Mouse (Mus musculus) liver, embryonic 13.5 days (tissue): ENCODE measurements at regions not wholly inside any gene's neighbourhood (a gene's known extent, or its start where the extent isn't known, plus 50 kb on each side); places are given as distances from the start of the nearest gene placed in this dataset.
"Not testable (repeated sequence)": the region's sequence is repeated elsewhere in the genome, so short reads cannot be mapped to it uniquely, and the experiment has no call there.

ENCODE experiments used
- ATAC-seq: fragments of 200-750 bp; cut with Nextera tagmentation; 2 replicates; pipeline ENCODE4 v1.8.0; 2017; ENCODE audit warnings: low read depth, mild to moderate bottlenecking, moderate number of reproducible peaks, moderate library complexity
- DNase-seq: peaks from one replicate; pipeline ENCODE4 v3.0.0; 2022
- H3K27ac ChIP-seq: fragments of 300-500 bp; sonication (generic); 2 replicates; pipeline ENCODE4 v1.5.1; 2015; ENCODE audit warnings: moderate library complexity, mild to moderate bottlenecking, inconsistent platforms
- H3K27me3 ChIP-seq: fragments of 300-500 bp; sonication (generic); 2 replicates; pipeline ENCODE4 v1.6.1; 2015; ENCODE audit warnings: mild to moderate bottlenecking, inconsistent platforms
- H3K36me3 ChIP-seq: fragments of 300-500 bp; sonication (generic); 2 replicates; pipeline ENCODE4 v1.6.1; 2015; ENCODE audit warnings: mild to moderate bottlenecking, inconsistent platforms
- H3K4me1 ChIP-seq: fragments of 300-500 bp; sonication (generic); replicated peaks from 2 replicates; pipeline ENCODE4 v1.6.1; 2015; ENCODE audit warnings: inconsistent platforms
- H3K4me2 ChIP-seq: fragments of 300-500 bp; sonication (generic); 2 replicates; pipeline ENCODE4 v1.6.1; 2015; ENCODE audit warnings: inconsistent platforms, mild to moderate bottlenecking, moderate library complexity
- H3K4me3 ChIP-seq: fragments of 300-500 bp; sonication (generic); replicated peaks from 2 replicates; pipeline ENCODE4 v1.5.1; 2015; ENCODE audit warnings: mild to moderate bottlenecking, inconsistent platforms
- H3K9ac ChIP-seq: fragments of 300-500 bp; sonication (generic); 2 replicates; pipeline ENCODE4 v1.6.1; 2015; ENCODE audit warnings: mild to moderate bottlenecking, inconsistent platforms
- H3K9me3 ChIP-seq: fragments of 300-500 bp; sonication (generic); replicated peaks from 2 replicates; pipeline ENCODE4 v1.6.1; 2016; ENCODE audit warnings: inconsistent platforms
- WGBS: fragments of 180-500 bp; shearing (Covaris S2); methylation state at CpG from one replicate; pipeline ENCODE4 v1.1.7; 2015; ENCODE audit not compliant: insufficient replicate concordance; 5-methylcytosine and 5-hydroxymethylcytosine counted together

- no peaks in the 10 kb centered on the region for H3K27me3 ChIP-seq
- no peak overlapping the region for H3K27ac ChIP-seq
- WGBS: 77% methylated on average over 14 of the region's 14 CpGs
- no peaks in the 10 kb centered on the region for H3K9me3 ChIP-seq
- no peaks in the 10 kb centered on the region for H3K36me3 ChIP-seq
- H3K4me2 ChIP-seq: no peak overlapping the region
- no peak overlapping the region for H3K9ac ChIP-seq
- DNase-seq (no peak), ATAC-seq (no peak)
- H3K4me1 ChIP-seq: no peaks in the 10 kb centered on the region
- no peak overlapping the region for H3K4me3 ChIP-seq
Observed at GRCm38 (mm10) chr13:97331072-97331471, 90.2 kb downstream of the Enc1 start.

GRCm38 (mm10) chr13:97321307-97321706, 80.4 kb downstream of the Enc1 start:
- not testable (repeated sequence) for DNase-seq, H3K27ac ChIP-seq, H3K4me3 ChIP-seq, ATAC-seq, H3K9me3 ChIP-seq, H3K4me1 ChIP-seq, H3K36me3 ChIP-seq, H3K4me2 ChIP-seq, H3K9ac ChIP-seq, H3K27me3 ChIP-seq
- 51% methylated on average over 4 of the region's 4 CpGs for WGBS

GRCm38 (mm10) chr13:97320756-97321155, 79.9 kb downstream of the Enc1 start:
- WGBS: 26% methylated on average over 3 of the region's 4 CpGs
- H3K9me3 ChIP-seq: no peaks in the 10 kb centered on the region
- H3K9ac ChIP-seq: no peak overlapping the region
- no peak overlapping the region for H3K4me3 ChIP-seq
- ATAC-seq (no peak), DNase-seq (no peak)
- no peak overlapping the region for H3K4me2 ChIP-seq
- no peaks in the 10 kb centered on the region for H3K27me3 ChIP-seq
- no peak overlapping the region for H3K27ac ChIP-seq
- 0 out of 2 replicates have a peak, but pooled peaks cover 4% of the 10 kb centered on the region for H3K4me1 ChIP-seq
- H3K36me3 ChIP-seq: no peaks in the 10 kb centered on the region

GRCm38 (mm10) chr13:97320298-97320697, 79.4 kb downstream of the Enc1 start:
- no peak overlapping the region for H3K4me2 ChIP-seq

GRCm38 (mm10) chr13:97317633-97318032, 76.7 kb downstream of the Enc1 start:
- H3K27ac ChIP-seq: no peak overlapping the region
- H3K9ac ChIP-seq: no peak overlapping the region
- ATAC-seq (no peak), DNase-seq (no peak)
- 28% methylated on average over 3 of the region's 3 CpGs for WGBS
- no peaks in the 10 kb centered on the region for H3K27me3 ChIP-seq
- H3K36me3 ChIP-seq: no peaks in the 10 kb centered on the region
- H3K4me2 ChIP-seq: no peak overlapping the region
- H3K9me3 ChIP-seq: no peaks in the 10 kb centered on the region
- H3K4me3 ChIP-seq: no peak overlapping the region
- 0 out of 2 replicates have a peak, but pooled peaks cover 5% of the 10 kb centered on the region for H3K4me1 ChIP-seq

More at GRCm38 (mm10) chr13:97320298-97320697, 79.4 kb downstream of the Enc1 start:
- Histone ChIP-seq H3K4me1 (0 out of 2 replicates have a peak, but pooled peaks cover 4% of the 10 kb centered on the region), H3K9ac (no peak overlapping the region), H3K9me3 (no peaks in the 10 kb centered on the region), H3K4me3 (no peak overlapping the region), H3K36me3 (no peaks in the 10 kb centered on the region), H3K27ac (no peak overlapping the region), H3K27me3 (no peaks in the 10 kb centered on the region)
- no peak; the same call in 1 of the 2 replicates for ATAC-seq
- WGBS: 67% methylated on average over 1 of the region's 1 CpGs
- no peak for DNase-seq

GRCm38 (mm10) chr13:97312420-97313370, 71.8 kb downstream of the Enc1 start:
- ATAC-seq: no peak
- 70% methylated on average over 16 of the region's 16 CpGs for WGBS
- H3K27ac ChIP-seq: no peak overlapping the region
- no peak overlapping the region for H3K9ac ChIP-seq
- H3K4me2 ChIP-seq: no peak overlapping the region
- H3K27me3 ChIP-seq: no peaks in the 10 kb centered on the region
- peaks cover 19% of the 10 kb centered on the region for H3K4me1 ChIP-seq
- H3K4me3 ChIP-seq: no peak overlapping the region
- no peak for DNase-seq
- no peaks in the 10 kb centered on the region for H3K36me3 ChIP-seq
- no peaks in the 10 kb centered on the region for H3K9me3 ChIP-seq

GRCm38 (mm10) chr13:97311340-97311739, 70.4 kb downstream of the Enc1 start:
- H3K9me3 ChIP-seq: no peaks in the 10 kb centered on the region
- no peaks in the 10 kb centered on the region for H3K27me3 ChIP-seq
- ATAC-seq: no peak
- no peak for DNase-seq
- WGBS: 29% methylated on average over 4 of the region's 4 CpGs
- H3K4me2 ChIP-seq: no peak overlapping the region
- no peak overlapping the region; the same call in none of the 2 replicates for H3K27ac ChIP-seq
- no peak overlapping the region for H3K4me3 ChIP-seq
- peaks cover 19% of the 10 kb centered on the region for H3K4me1 ChIP-seq
- H3K36me3 ChIP-seq: no peaks in the 10 kb centered on the region
- H3K9ac ChIP-seq: no peak overlapping the region

GRCm38 (mm10) chr13:97310855-97311189, 69.9 kb downstream of the Enc1 start:
- Histone ChIP-seq H3K27ac (peak overlapping the region; percentile 30; the same call in 1 of the 2 replicates), H3K4me1 (peaks cover 19% of the 10 kb centered on the region), H3K9me3 (no peaks in the 10 kb centered on the region), H3K4me3 (no peak overlapping the region), H3K27me3 (no peaks in the 10 kb centered on the region), H3K9ac (no peak overlapping the region), H3K4me2 (no peak overlapping the region), H3K36me3 (no peaks in the 10 kb centered on the region)
- DNase-seq (no peak), ATAC-seq (no peak)
- WGBS: 34% methylated on average over 3 of the region's 3 CpGs

- H3K4me3 ChIP-seq: no peak overlapping the region
- no peaks in the 10 kb centered on the region for H3K27me3 ChIP-seq
- ATAC-seq (no peak), DNase-seq (no peak)
- no peak overlapping the region for H3K27ac ChIP-seq
- no peaks in the 10 kb centered on the region for H3K9me3 ChIP-seq
- peaks cover 19% of the 10 kb centered on the region for H3K4me1 ChIP-seq
- WGBS: 42% methylated on average over 8 of the region's 8 CpGs
- H3K9ac ChIP-seq: no peak overlapping the region
- H3K4me2 ChIP-seq: no peak overlapping the region
- no peaks in the 10 kb centered on the region for H3K36me3 ChIP-seq
Observed at GRCm38 (mm10) chr13:97310186-97310854, 69.4 kb downstream of the Enc1 start.

GRCm38 (mm10) chr13:97309411-97309810, 68.5 kb downstream of the Enc1 start:
- no peak overlapping the region for H3K27ac ChIP-seq
- ATAC-seq: no peak
- no peaks in the 10 kb centered on the region for H3K27me3 ChIP-seq
- no peak for DNase-seq
- H3K9me3 ChIP-seq: no peaks in the 10 kb centered on the region
- no peak overlapping the region for H3K4me3 ChIP-seq
- H3K36me3 ChIP-seq: no peaks in the 10 kb centered on the region
- no peak overlapping the region for H3K4me2 ChIP-seq
- WGBS: 71% methylated on average over 3 of the region's 3 CpGs
- H3K4me1 ChIP-seq: peaks cover 19% of the 10 kb centered on the region
- no peak overlapping the region for H3K9ac ChIP-seq

GRCm38 (mm10) chr13:97308431-97308830, 67.5 kb downstream of the Enc1 start:
- Histone ChIP-seq H3K9me3 (no peaks in the 10 kb centered on the region), H3K4me3 (no peak overlapping the region), H3K4me2 (no peak overlapping the region), H3K27me3 (no peaks in the 10 kb centered on the region), H3K36me3 (no peaks in the 10 kb centered on the region), H3K9ac (no peak overlapping the region), H3K27ac (no peak overlapping the region), H3K4me1 (peaks cover 19% of the 10 kb centered on the region)
- WGBS: 74% methylated on average over 2 of the region's 2 CpGs
- no peak for DNase-seq
- no peak for ATAC-seq
